Mouse (Mus musculus) cerebellum, postnatal 36 days (tissue): Measurements from ENCODE around the gene Bmp2k.

ENCODE experiments used
- DNase-seq, 2 experiments: peaks; one replicate each; pipeline ENCODE4 v3.0.0; 2021 to 2022; ENCODE audit warnings: mixed read lengths in 2 of 2

The Bmp2k gene

DNA sequence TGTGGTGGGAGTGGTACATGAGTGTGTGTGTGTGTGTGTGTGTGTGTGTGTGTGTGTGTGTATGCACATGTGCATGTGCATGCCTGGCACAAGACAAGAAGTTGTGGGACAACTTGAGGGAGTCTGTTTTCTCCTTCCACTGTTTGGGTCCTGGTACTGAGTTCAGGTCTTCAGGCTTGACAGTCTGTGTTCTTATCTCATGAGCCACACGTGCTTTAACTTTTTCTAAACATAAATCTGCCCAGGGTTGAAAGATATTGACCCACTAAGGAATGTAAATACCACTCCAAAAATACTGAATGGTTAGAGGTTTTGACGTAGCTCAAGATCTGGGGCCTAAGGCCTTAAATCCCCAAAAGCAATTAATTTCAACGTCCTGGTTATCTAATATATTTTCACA, 23.8 kb upstream of the Bmp2k start:
- no peak for DNase-seq

DNA sequence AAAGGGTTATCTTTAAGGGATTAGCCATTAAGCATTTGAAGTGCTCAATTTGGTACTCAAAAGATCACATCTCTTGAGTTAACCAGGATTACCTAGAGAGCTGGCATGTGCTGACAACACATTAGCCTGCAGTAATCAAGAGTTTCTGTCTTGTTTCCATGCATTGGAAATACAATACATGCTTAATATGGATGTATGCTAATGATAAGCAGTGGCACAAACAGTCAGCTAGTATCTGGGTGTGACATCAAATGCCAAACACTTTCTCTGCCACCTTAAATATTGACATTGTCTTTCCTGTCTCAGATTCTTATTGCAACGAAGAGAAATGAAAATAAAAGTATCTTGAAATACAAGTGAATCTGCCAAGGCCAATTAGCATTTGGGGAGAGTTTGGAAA, 22.8 kb upstream of the Bmp2k start:
- DNase-seq = no peak

DNA sequence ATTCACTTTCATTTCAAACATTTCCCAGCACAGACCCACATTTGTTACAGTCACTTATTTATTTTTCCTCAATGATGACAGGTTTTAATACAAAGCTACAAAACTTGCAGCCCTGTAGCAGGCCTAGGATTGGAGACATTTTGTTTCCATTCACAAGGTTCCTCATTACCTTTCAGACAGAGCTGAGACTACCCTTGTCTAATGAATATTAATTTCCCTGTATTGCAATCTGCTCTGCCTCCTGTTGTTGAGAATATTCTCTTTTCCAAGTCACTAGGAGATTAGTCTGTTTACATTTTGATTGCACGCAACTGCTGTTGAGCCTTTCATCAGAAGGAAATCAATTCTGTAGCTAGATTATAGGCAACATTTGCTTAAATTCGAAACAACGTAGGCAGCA, 22.4 kb upstream of the Bmp2k start:
- DNase-seq = no peak

DNA sequence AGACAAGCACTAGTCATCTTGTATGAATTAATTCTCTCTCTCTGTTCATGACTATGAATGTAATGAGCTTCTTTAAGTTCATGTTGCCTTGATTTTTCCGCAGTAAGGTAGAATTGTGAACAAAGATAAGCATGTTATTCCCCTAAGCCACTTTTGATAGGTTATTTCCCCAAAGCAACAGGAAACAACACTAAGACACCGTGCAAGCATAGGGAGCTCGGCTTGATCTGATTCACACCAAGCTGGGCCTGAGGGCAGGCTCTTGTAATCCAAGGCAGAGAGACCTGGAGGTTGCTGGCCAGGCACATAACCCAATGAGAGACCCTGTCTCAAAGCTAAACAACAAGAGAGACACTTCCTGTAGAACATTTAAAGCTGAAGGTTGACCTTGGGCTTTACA, 21.3 kb upstream of the Bmp2k start:
- DNase-seq = no peak

DNA sequence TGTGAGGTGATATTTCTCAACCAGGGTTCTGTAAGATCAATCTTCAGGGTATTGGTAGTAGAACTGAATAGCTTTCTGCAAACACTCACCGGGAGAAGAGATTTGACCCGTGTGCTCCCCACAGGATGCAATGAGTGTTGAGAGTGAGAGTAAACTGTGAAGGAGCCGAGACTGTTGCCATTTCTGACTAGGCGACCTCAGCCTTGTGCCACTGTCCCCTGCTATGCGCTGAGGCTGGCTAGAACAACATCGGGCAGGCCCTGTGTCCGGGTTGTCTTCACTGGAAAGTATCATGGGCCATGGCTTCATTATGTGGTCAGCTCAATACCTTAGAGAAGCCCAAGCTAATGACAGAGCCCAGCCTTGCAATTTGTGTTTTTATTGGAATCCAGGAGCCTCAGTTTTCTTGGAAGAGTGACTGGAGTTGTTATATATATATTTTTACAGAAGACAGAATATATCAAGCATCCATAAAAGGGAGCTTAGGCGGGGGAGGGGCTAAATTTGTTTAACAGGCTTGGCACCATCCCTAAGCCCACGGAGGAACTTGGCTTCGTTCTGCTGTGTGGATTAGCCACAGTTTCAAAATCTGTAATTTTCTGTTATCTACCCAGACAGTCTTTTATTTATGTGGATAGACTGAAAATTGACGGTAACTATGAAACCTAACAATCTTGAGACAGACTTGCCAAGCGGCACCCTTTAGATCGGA, 18.0 kb upstream of the Bmp2k start:
- DNase-seq = no peak

DNA sequence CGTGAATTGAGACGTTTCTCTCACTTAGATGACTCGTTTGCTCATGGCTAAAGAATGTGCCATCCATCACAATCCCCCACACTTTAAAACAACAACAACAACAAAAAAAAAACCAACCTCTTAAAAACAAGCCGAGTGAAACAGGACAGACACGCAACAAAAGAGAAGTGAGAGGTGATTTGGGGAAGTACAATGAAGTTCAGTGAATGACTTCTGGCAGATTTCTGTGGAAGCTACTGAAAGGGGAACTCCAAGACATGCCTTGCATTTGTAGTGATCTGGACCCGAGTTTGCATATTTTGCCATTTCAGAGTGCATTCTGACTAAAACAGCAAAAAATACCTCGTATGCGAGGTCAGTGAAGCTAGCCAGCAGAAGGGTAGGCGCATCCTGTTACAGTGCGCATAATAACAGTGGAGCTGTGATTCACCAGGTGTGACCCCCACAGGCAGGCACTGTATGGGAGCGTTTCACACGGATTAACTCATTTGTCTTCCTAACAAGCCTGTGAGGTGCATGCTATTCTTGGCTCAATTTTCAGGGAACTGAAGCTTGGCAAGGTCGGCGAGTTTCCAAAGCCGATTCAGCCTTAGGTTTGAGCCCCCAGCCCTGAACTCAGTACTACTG, 17.4 kb upstream of the Bmp2k start:
- DNase-seq = no peak

DNA sequence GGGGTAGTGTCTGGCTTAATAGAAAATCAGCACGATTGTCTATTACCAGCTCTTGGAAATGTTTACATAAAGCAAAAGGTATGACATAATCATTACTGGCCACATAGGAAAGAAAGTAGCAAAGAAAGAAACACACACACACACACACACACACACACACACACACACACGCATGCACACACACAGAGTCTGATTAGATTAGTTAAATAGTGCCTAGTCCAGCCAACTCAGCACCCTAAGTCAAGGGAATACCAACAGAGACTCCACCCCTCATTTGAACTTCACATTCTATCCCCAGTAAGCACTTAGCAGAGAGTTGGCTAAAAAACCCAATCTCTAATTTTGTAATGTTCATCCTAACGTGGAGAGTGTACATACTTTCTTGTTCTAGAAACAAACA, 15.5 kb upstream of the Bmp2k start:
- DNase-seq = no peak

DNA sequence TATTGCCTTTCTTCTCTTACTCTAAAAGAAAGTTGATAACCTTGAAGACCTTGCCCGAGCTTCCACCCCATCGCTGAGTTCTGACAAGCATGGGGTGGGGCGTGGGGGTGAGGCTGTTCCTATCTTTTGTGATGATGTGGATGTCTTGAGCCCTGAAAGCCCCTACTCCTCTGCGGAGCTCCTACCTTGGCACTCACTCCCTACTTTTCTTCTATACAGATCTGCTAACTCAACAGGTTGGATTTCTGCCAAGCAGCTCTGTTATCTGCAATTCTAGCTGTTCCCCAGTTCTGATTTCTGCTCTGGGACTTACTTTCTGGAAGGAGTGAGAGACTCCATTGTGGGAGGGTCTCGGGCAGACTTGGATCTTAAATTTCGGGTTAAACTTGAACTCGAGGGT, 14.3 kb upstream of the Bmp2k start:
- DNase-seq = no peak

DNA sequence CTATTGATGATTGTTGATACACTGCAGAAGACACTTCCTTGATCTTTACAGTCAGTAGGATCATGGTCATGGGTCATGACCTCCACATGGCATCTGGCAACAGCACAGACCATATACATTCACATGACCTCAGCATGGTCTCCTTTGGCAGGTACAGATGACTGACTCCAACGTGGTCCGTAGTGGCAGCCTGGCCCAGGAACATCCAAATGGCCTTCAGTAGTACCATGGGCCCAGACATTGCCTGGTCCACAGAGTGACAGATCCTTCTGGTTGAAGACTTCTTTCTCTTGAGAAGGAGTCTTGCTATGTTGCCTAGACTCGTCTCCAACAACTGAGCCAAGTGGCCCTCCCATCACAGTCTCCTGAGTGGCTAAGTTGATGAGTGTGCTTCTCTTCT, 10.6 kb upstream of the Bmp2k start:
- no peak for DNase-seq

DNA sequence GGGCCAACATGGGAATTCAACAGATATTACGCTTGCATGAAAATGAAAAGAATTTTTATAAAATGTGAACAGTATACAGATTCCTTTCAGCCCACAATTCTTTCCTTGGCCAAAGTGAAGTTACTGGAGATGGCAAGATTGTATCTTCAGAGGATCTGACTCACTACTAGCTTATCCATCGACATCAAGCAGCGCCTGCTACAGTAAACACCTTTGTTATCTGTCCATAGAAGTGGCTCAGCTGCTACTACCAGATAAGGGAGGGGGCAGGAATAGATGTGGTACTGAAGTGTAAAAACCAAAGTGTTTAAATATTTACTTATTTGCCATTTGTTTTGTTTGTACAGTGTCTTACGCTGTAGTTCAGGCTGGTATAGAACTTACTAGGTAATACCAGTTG, 8.6 kb upstream of the Bmp2k start:
- DNase-seq = no peak

DNA sequence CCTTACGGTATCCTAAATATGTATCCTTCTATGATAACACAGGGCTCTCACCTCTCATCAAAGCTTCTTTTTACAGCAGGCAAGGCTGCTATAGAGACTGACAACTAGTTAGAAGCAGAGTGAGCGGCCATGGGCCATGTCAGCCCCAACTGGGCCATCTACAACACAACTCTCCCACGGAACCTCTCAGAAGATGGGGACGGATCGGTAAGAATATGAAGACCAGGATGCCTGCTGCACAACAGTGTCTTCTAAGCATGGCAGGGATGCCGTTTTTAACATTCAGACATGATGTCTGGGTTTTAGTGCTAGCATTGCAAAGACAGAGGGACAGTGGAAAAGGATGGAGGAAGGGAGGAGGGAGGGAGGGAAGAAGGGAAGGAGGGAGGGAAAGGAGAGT, 6.3 kb upstream of the Bmp2k start:
- no peak for DNase-seq

DNA sequence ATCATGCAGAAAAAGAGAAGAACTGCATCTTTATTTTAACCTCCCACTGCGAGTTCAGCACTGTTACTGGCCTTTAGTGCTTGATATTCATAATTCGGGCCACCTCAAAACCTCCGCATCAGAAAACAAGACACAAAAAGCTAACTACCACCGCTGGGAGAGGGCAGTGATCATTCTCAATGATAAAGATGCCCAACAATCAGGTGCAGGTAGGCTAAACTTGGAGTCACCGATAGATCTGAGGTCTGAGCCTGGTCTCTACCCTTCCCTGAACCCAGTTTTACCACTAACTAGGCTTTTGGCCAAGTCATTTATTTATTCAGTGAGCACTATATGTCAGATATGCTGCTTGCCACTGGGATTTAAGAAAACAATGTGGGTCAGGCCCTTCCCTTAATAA, 4.8 kb upstream of the Bmp2k start:
- no peak for DNase-seq

DNA sequence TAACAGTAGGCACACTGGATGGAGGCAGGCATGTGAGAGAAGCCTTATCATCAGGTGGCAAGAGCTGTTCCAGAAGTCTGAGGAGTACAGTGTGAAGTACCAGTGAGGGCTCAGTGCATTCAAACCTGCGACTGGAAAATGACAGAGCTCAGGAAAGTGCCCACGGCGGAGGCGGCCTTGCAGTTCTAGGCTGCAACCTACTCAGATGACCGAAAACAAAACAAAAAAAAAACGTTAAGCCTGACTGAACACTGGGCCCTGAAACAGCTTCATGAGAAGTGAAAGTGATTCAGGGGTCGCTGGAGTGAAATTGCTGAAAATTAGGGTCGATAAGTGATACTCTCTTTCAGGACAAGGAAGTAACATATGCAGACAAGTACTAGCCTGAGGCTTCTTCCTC, 4.4 kb upstream of the Bmp2k start:
- no peak for DNase-seq

DNA sequence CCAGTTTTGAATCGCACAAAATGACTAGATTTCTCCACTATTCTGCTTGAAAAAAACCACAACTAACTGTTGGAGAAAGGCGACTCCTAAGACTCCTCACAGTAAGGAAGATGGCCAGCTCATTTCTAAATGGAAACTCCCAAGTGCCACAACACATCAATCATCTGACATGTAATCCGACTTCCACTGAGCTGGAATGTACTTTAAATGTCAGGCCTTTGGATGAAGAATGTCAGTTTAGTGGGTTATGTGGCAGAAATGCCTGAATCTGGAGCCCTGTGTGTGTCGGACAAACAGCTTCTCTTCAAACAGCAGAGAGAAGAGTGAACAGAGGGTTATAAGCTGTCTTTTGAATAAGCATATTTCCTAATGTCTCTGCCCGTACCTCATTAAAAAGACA, 1.7 kb upstream of the Bmp2k start:
- no peak for DNase-seq

DNA sequence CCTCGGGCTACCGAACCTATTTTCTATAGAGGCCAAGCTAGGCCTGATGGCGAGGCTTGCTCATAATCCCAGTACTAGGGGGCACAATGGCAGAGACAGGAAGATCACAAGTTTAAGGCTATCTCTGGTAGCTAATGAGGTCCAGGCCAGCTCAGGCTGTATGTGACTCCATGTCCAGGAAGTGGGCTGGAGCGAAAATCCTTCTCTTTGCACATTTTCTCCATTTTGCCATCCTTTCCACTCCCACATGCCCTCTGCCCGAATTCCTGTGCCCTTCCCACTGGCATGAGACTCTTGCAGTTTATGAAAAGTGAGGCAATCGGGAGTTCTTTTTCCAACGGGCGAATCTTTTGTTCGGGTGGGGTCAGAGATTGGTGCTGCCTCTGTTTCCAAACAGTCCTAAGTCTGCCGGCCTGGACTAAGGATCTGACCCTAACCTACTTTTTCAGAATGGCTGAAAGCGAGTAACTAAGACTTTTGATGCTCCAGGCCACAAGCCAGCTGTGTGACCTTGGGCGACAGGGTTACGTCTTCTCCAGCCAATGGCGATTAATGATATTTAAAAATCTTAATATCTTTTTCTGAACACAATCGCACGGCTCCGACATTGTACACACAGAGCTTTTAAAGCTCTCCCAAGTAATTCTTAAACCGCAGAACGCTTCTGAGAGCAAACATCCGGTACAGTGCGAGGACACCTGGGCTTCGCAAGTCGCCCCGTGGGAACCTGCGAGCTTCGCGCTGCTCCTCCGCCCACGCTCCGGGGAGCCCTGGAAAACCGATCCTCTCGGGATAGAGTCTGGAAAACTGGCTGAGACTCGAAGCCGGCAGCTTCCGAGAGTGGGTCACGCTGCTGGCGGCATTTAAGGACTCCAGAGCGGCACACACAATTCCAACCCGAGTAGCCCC, 834 bp upstream of the Bmp2k start:
- peak; percentile 9 to 16 for DNase-seq

DNA sequence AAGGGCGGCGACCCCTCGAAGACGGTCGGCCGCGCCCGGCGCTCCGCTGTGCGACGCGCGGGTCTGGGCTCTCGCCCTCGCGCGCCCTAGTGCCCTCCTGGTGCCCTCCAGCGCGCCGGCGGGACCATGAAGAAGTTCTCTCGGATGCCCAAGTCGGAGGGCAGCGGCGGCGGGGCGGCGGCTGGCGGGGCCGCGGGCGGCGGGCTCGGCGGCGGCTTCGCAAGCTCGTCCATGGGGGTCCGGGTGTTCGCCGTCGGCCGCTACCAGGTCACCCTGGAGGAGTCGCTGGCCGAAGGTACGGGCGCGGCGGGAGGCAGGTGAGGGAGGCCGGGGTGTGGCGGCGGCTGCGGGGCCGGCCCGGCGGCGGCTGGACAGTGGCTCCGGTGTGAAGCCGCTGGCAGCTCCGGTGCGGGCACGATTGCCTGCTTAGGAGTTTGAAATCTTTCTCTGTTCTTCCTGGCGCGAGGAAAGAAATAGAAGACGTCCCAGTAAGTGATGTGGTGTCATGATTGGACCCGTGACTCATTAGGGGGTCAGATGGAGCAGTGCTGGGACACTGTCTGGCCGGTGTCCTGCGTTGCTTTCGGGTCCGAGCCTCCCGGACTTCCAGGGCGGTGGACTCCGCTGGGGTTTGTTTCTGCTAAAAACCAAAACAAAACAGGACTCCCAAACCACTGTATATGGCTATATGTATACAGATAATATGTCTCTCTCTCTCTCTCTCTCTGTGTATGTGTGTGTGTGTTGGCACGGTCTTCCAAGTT, 495 bp downstream of the Bmp2k start:
- peak; percentile 45 to 46 for DNase-seq

DNA sequence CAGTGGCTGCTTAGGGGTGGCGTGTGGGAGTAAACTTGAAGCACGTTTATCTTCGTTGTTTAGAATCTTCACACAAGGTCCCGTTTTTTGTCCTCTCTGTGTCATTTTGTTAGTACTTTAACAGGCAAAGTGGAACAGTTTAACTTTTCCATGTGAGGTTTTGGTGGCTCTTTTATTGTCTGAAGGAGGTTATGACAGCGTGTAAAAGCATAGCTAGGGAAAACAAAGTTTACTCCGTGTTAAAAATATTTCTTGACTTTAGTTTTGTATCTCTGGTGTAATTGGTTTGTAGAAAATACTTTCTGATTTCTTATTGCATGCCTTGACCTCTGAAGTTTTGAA, 1.0 kb downstream of the Bmp2k start:
- no peak for DNase-seq

DNA sequence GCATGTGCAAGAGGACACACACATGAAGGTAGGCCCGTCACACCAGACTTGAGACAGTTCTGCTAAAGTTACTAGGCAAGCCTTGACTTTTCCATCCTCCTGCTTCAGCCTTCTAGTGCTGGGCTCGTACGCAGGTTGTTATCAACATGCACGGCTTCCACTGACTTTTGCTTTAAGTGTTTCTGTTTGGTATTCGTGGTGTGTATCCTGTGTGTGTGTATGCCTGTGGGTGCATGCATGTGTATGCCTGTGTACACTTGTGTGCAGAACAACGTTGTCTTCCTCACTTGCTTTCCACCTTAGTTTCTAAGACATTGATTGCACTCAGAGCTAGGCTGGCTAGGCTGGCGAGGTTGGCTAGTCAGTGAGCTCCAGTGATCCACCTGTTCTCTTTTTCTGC, 2.1 kb downstream of the Bmp2k start:
- no peak for DNase-seq

DNA sequence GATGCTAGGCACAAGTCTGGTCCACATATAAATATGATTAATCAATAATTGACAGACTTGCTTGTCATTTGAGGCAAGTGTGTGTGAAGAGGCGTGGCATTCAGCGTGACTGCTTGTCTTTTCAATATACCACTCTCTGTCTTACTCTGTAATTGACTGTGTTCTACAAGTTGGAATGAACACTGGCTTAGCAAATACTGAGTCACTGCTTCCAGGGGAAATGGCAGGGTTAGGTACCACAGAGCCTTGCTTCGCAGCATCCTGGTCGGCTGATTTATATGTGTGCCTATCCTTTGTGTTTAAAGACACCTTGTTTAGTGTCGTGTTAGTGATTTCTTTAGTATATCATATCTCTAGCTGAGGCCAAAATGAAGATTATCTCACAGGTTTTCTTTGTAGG, 3.0 kb downstream of the Bmp2k start:
- no peak for DNase-seq

DNA sequence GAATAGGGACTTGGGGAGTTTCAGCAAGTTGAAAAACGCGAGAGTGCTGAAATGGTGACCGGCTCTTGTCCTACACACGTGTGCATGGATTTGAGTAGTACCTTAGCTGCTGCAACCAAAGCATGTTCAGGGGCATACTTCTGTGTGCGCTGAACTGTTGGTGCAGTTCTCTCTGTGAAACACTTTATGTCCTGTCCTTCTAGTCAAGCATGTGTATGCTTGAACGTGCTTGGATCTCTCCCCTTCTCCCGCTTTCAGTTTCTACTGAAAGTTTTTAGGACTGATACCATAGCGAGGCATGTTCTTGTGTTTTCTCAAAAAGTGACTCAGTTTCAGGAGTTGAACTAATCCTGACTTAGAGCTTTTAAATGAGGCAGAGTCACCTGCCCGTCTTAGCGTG, 3.7 kb downstream of the Bmp2k start:
- DNase-seq = no peak

DNA sequence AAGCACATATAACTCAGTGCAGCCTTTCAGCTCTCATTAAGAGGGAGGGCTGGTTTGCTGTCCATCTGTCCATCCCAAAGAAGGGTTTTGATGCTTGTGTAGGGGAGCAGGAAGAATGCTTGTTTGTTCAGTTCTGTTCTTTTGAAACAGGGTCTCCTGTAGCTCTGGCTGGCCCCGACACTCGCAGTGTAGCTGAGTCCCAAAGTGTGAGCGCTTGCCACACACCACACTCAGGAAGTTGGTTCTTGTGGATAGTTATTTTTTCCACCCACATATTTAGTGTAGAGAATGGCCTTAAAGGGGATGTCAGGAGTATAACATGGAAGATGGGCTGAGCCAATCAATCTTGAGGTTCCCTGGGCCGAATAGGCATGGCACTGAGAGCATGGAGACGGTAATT, 4.1 kb downstream of the Bmp2k start:
- DNase-seq = no peak

DNA sequence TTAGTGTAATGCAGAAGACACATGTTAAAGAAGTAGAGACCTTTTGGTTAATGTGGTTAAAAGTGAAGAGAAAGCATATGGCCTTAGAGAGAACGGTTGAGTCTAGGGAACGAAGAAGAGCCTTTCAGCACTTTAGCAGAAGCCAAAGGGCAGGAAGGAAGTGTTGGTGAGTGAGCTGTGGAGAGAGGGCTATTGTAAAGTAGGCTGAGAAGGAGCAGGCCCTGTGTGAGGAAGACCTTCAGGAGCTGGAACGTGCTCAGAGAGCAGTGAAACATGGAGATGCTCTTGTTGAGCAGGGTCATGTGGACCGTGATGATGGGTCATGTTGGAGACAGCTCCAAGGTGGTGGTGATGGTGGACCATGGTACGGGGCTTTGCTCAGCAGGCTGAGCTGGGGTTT, 4.8 kb downstream of the Bmp2k start:
- DNase-seq = no peak

DNA sequence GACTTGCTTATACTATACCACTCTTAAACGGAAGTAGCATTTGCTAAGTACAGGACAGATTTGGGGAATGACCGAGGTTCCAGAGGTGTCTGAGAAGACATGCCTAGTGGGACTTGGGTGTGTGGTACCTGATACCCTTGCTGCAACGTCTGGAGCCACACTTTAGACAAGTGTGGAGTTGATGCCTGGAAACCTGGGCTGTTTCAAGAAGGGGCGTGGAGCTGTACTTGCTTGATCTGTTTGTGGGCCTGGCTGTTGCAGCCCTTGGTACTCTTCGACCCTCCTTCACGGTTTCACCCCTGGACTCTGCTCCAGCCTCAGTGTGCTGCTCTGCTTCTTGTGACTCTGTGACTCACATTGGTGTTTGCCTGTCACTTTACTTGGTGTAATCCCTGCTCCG, 5.4 kb downstream of the Bmp2k start:
- no peak for DNase-seq
